Mouse (Mus musculus): ENCODE results near the gene Lingo2.

GRCm38 (mm10) chr4:36821914-36822313 lies 129.6 kb downstream of the Lingo2 start:
- TF ChIP-seq CTCF (IDR thresholded peaks at IDR 0.05; ENCODE audit: low read depth, low read length) (no peak), POLR2A (IDR thresholded peaks at IDR 0.05; ENCODE audit: borderline replicate concordance, low read depth, low read length) (no peak)
